Mouse (Mus musculus) ES-E14 (cell line): ENCODE data around the gene Rph3a. TPM values are rescaled to one million over a fixed set of nuclear protein-coding genes. Genes with fewer than 3 reads are reported as not detected.

Experiments
- DNase-seq: peaks from one replicate; pipeline ENCODE4 v3.0.0-alpha.2; 2013; ENCODE audit warnings: low read depth, low spot score
- H3K27ac ChIP-seq: 2 replicates; pipeline ENCODE4 v1.5.1; 2012; ENCODE audit warnings: low read depth, mild to moderate bottlenecking, low read length, moderate library complexity, mixed read lengths; ENCODE audit not compliant: poor library complexity, insufficient read depth, severe bottlenecking
- H3K36me3 ChIP-seq: 2 replicates; pipeline ENCODE4 v1.6.1; 2012; ENCODE audit warnings: mild to moderate bottlenecking, low read length, moderate library complexity, mixed read lengths; ENCODE audit not compliant: control insufficient read depth, poor library complexity, insufficient read depth, severe bottlenecking
- H3K4me1 ChIP-seq, 2 experiments: fragments of 150-350 bp in 1 of 2; sonication (generic) in 1 of 2; 2 replicates each; pipeline ENCODE4 v1.6.1; 2012; ENCODE audit warnings: low read length in 2 of 2, mild to moderate bottlenecking in 1 of 2, mixed read lengths in 1 of 2; ENCODE audit not compliant: control insufficient read depth in 2 of 2, insufficient read depth in 2 of 2, poor library complexity in 1 of 2
- H3K4me3 ChIP-seq, 2 experiments: fragments of 150-350 bp in 1 of 2; sonication (generic) in 1 of 2; 2 replicates each; pipeline ENCODE4 v1.5.1; 2012; ENCODE audit warnings: low read length in 2 of 2, low read depth in 1 of 2, mild to moderate bottlenecking in 1 of 2, mixed read lengths in 1 of 2; ENCODE audit not compliant: insufficient read depth in 1 of 2, poor library complexity in 1 of 2, severe bottlenecking in 1 of 2
- H3K9ac ChIP-seq: 2 replicates; pipeline ENCODE4 v1.6.1; 2012; ENCODE audit warnings: low read depth, mild to moderate bottlenecking, low read length, mixed read lengths; ENCODE audit not compliant: poor library complexity, insufficient read depth, severe bottlenecking
- H3K9me3 ChIP-seq: fragments of 150-350 bp; sonication (generic); 2 replicates; pipeline ENCODE4 v1.6.1; 2012; ENCODE audit warnings: low read depth, mild to moderate bottlenecking, low read length; ENCODE audit not compliant: control insufficient read depth, insufficient read depth
- CHD2 ChIP-seq: IDR thresholded peaks from 2 replicates; pipeline ENCODE4 v1.6.1; 2014; ENCODE audit warnings: mild to moderate bottlenecking, low read depth, low read length, inconsistent platforms
- HCFC1 ChIP-seq: IDR thresholded peaks from 2 replicates; pipeline ENCODE4 v1.6.1; 2012; ENCODE audit warnings: low read length, inconsistent platforms, borderline replicate concordance; ENCODE audit not compliant: insufficient read depth
- MAFK ChIP-seq: IDR thresholded peaks from 2 replicates; pipeline ENCODE4 v1.6.1; 2014; ENCODE audit warnings: mild to moderate bottlenecking, low read depth, low read length, inconsistent platforms; ENCODE audit not compliant: insufficient read depth
- ZC3H11A ChIP-seq: IDR thresholded peaks from 2 replicates; pipeline ENCODE4 v1.6.1; 2012; ENCODE audit warnings: low read depth, mild to moderate bottlenecking, inconsistent platforms, low read length, borderline replicate concordance
- ZNF384 ChIP-seq: IDR thresholded peaks from 2 replicates; pipeline ENCODE4 v1.6.1; 2012; ENCODE audit warnings: low read depth, low read length, inconsistent platforms
- in situ Hi-C, 2 experiments: fragments of 600-800 bp; cut with MboI; formaldehyde crosslinking; loops; one replicate each; pipeline ENCODE4 v1.15.1; 2025; ENCODE audit warnings: low sequenced_read_pairs in 2 of 2, inconsistent platforms in 1 of 2; ENCODE audit not compliant: unreplicated experiment in 2 of 2
- total RNA-seq: library from RNA; depleted of rRNA; stranded (reverse); fragments of 300-350 nt; gene quantifications from 2 replicates; pipeline ENCODE4 v1.2.3, GENCODE M21; 2012

The Rph3a gene
- total RNA-seq, 1 experiment: 0.09 TPM

DNA sequence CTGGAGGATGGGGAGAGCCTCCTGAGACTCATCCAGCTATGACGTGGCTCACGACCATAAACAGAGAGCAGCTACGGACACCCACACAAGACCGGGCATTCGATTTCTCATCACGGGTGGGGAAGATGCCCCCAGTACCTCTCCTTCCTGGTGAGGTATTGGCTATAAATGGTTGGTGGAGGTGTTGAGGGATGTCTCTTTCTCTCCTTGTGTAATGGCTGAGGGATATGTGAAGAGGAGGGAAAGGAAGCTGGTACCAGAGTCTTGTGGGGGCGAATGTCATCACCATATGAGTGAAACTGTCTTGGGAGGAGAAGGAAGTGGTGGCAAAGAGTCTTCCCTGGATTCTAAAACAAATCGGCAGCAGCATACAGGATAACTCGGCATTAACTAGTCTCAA, 29.6 kb upstream of the Rph3a start:
- no peaks in the 10 kb centered on the region for H3K36me3 ChIP-seq
- no peak overlapping the region for H3K27ac ChIP-seq
- H3K9ac ChIP-seq: no peak overlapping the region
- H3K9me3 ChIP-seq: no peaks in the 10 kb centered on the region
- TF ChIP-seq ZC3H11A: no peak
- TF ChIP-seq HCFC1: no peak
- no peak for TF ChIP-seq CHD2
- H3K4me3 ChIP-seq: no peak overlapping the region
- in situ Hi-C loops: no loop called here
- H3K4me1 ChIP-seq: no peaks in the 10 kb centered on the region
- no peak for DNase-seq

DNA sequence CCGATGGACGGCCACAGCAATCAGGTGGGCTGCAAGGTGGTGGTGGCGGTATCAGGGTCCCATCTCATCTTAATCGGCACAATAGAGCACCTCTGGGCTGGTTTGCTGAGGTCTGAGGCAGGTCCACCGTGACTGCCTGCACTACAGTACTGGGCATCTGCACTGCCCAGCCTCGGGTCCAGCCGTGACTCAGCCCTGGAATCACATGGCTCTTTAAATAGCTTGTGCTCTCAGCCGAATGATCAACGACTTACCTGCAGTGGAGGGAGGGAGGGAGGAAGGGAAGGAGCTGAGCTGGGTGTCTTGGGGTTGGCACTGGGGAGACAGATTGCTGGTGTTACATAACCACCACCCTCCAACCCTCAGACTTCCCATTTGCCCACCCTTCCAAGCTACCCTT, 20.3 kb upstream of the Rph3a start:
- H3K4me3 ChIP-seq: no peak overlapping the region
- in situ Hi-C loops: no loop called here
- H3K9me3 ChIP-seq: no peaks in the 10 kb centered on the region
- no peaks in the 10 kb centered on the region for H3K4me1 ChIP-seq
- no peak for DNase-seq
- H3K9ac ChIP-seq: no peak overlapping the region
- TF ChIP-seq ZC3H11A (no peak), CHD2 (no peak), HCFC1 (no peak), ZNF384 (no peak), MAFK (no peak)
- H3K27ac ChIP-seq: no peak overlapping the region
- H3K36me3 ChIP-seq: no peaks in the 10 kb centered on the region

DNA sequence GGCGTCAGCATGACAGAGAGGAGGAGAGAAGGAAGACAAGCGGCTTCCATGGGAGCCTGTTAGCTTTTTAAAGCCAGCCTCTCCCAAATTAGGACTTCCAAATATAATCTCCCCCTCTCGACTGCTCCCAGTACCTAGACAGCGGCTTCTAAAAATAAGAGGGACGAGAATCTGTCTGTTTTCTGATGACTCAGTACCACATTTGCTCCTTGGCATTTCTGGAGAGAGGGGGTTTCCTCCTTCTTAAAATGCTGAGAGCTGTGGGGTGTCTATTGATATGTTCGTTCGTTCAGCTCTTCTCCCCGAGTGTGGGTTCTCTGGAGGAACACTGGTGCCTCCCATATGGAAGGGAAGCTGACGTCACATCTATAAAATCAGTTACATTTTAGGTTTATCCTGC, 9.6 kb upstream of the Rph3a start:
- H3K4me1 ChIP-seq: no peaks in the 10 kb centered on the region
- H3K9me3 ChIP-seq: no peaks in the 10 kb centered on the region
- no peak for TF ChIP-seq CHD2
- no peak for TF ChIP-seq HCFC1
- TF ChIP-seq MAFK: no peak
- H3K9ac ChIP-seq: no peak overlapping the region
- H3K4me3 ChIP-seq: no peak overlapping the region
- no peaks in the 10 kb centered on the region for H3K36me3 ChIP-seq
- in situ Hi-C loops: no loop called here
- DNase-seq: no peak
- H3K27ac ChIP-seq: no peak overlapping the region

GRCm38 (mm10) chr5:121017699-121018098, 7.8 kb upstream of the Rph3a start:
- Histone ChIP-seq H3K4me3 (no peak overlapping the region), H3K9me3 (no peaks in the 10 kb centered on the region), H3K4me1 (no peaks in the 10 kb centered on the region), H3K27ac (no peak overlapping the region), H3K9ac (no peak overlapping the region), H3K36me3 (no peaks in the 10 kb centered on the region)
- in situ Hi-C loops: no loop called here
- TF ChIP-seq HCFC1 (no peak), CHD2 (no peak), ZC3H11A (no peak), MAFK (no peak), ZNF384 (no peak)
- DNase-seq: no peak

GRCm38 (mm10) chr5:121016405-121016804, 6.5 kb upstream of the Rph3a start:
- DNase-seq: no peak
- Histone ChIP-seq H3K36me3 (no peaks in the 10 kb centered on the region), H3K27ac (no peak overlapping the region), H3K9ac (no peak overlapping the region), H3K4me3 (no peak overlapping the region), H3K9me3 (no peaks in the 10 kb centered on the region), H3K4me1 (no peaks in the 10 kb centered on the region)
- TF ChIP-seq ZC3H11A (no peak), MAFK (no peak), HCFC1 (no peak), ZNF384 (no peak), CHD2 (no peak)
- in situ Hi-C loops: no loop called here
